Mouse (Mus musculus): ENCODE measurements around the gene Sgta.

GRCm38 (mm10) chr10:81068706-81069105 lies 8.7 kb upstream of the Sgta start:
- no peak for TF ChIP-seq CTCF (IDR thresholded peaks at IDR 0.05; ENCODE audit: extremely low read depth, insufficient read length, insufficient replicate concordance, low read depth, low read length)
- TF ChIP-seq POLR2A (IDR thresholded peaks at IDR 0.05; ENCODE audit: low read depth, low read length): no peak

Measured in small intestine, adult 2 months (tissue).